Mouse (Mus musculus) thymus, postnatal 25 days (tissue): ENCODE measurements around the gene Iqcn.

Source experiments
- DNase-seq: peaks from one replicate; pipeline ENCODE4 v3.0.0; 2022

Iqcn gene

GRCm38 (mm10) chr8:70757523-70758307, 54.5 kb downstream of the Iqcn start:
- DNase-seq: no peak

GRCm38 (mm10) chr8:70758308-70758615, 55.0 kb downstream of the Iqcn start:
- no peak for DNase-seq

- DNase-seq: no peak
Observed at GRCm38 (mm10) chr8:70758616-70759561, 55.6 kb downstream of the Iqcn start.

- no peak for DNase-seq
Observed at GRCm38 (mm10) chr8:70760350-70760749, 57.1 kb downstream of the Iqcn start.

GRCm38 (mm10) chr8:70760775-70761406, 57.6 kb downstream of the Iqcn start, which contains the start of gene Mpv17l2:
Gene Mpv17l2, minus strand, starts transcription at chr8:70760946.
- DNase-seq: peak; percentile 95

GRCm38 (mm10) chr8:70762118-70762517, 58.9 kb downstream of the Iqcn start:
- no peak for DNase-seq

- peak; percentile 80 for DNase-seq
Observed at GRCm38 (mm10) chr8:70763354-70763753, 60.1 kb downstream of the Iqcn start.

GRCm38 (mm10) chr8:70764026-70764425, 60.8 kb downstream of the Iqcn start:
- DNase-seq: no peak

- DNase-seq: no peak
Observed at GRCm38 (mm10) chr8:70764676-70765075, 61.4 kb downstream of the Iqcn start.

GRCm38 (mm10) chr8:70765329-70765728, 62.1 kb downstream of the Iqcn start:
- DNase-seq: no peak

GRCm38 (mm10) chr8:70765838-70766570, 62.7 kb downstream of the Iqcn start:
- peak; percentile 77 for DNase-seq

- DNase-seq: no peak
Observed at GRCm38 (mm10) chr8:70766571-70767440, 63.5 kb downstream of the Iqcn start.
